Comparison of ENCODE assay signal across 8 mouse cellular contexts in the genomic region with DNA sequence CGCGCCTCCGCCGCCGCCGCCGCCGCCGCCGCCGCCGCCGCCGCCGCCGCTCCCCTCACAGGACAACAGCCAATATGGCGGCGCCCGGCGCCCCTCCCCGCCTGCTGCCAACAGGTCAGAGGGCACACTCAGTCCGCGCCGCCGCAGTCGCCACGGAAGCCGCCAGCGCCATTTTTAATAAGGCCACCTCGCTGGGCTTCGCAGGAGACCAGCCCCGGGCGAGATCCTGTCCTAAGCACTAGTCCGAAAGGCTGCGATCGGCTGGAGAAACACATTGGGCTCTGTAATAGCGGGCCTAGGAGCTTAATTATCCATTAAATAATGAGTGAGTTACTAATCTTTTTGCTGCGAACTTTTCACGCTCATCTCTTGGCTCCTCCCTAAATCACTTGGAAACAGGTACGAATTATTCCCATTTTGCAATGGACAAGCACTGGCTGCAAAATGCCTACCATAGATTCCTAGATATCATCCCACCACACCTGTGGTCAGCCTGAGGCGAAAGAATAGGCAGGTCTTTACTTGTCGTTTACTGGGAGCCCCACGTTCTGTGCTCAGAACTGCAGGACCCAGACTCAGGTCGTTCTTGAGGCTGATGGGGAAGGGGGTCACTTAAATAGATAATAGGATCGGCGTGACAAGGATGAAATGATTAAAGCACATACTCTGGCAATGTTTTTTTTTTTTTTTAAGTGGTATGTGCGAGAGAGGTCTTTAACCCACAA. TPM values are rescaled to one million over a fixed set of nuclear protein-coding genes. Genes with fewer than 3 reads are reported as not detected.
DNase-seq lines count a peak whose midpoint lies in the region; ATAC-seq and TF ChIP-seq lines count a peak whose summit lies in the region.

Gene Fam193b, minus strand, starts transcription at position 94 of the 725 bp plus-strand sequence.

- TF ChIP-seq POLR2A in heart, adult 2 months (IDR thresholded peaks at IDR 0.05; ENCODE audit: insufficient read depth, low read depth, low read length): peak; percentile 76

- peaks cover 6% of the 10 kb centered on the region for H3K79me2 ChIP-seq in heart, adult 2 months (replicated peaks; ENCODE audit: control insufficient read depth, insufficient read depth, low read length)

- WGBS in embryonic facial prominence, embryonic 13.5 days: 1% methylated on average over 46 of the region's 47 CpGs
- 2% methylated on average over 29 of the region's 47 CpGs for WGBS in heart, adult 2 months
- WGBS in limb, embryonic 13.5 days: 3% methylated on average over 30 of the region's 47 CpGs
- 2% methylated on average over 28 of the region's 47 CpGs for WGBS in midbrain, embryonic 16.5 days

- H3K9ac ChIP-seq in embryonic facial prominence, embryonic 13.5 days: peak within 1 kb of the TSS; percentile 98
- H3K9ac ChIP-seq in heart, adult 2 months (ENCODE audit: low read depth, low read length): peak within 1 kb of the TSS; percentile 91
- peak within 1 kb of the TSS; percentile 98 for H3K9ac ChIP-seq in limb, embryonic 13.5 days
- H3K9ac ChIP-seq in midbrain, embryonic 16.5 days (ENCODE audit: low read depth, low read length): peak within 1 kb of the TSS; percentile 80

- peak within 1 kb of the TSS; percentile 98 for H3K4me3 ChIP-seq in embryonic facial prominence, embryonic 13.5 days
- H3K4me3 ChIP-seq in heart, adult 2 months: peak within 1 kb of the TSS; percentile 67
- H3K4me3 ChIP-seq in limb, embryonic 13.5 days: peak within 1 kb of the TSS; percentile 97
- H3K4me3 ChIP-seq in midbrain, embryonic 16.5 days (ENCODE audit: low read depth, low read length): peak within 1 kb of the TSS; percentile 77

- no peaks in the 10 kb centered on the region for H3K27me3 ChIP-seq in embryonic facial prominence, embryonic 13.5 days
- H3K27me3 ChIP-seq in heart, adult 2 months (ENCODE audit: control insufficient read depth, insufficient read depth, low read length): no peaks in the 10 kb centered on the region
- no peaks in the 10 kb centered on the region for H3K27me3 ChIP-seq in limb, embryonic 13.5 days
- H3K27me3 ChIP-seq in midbrain, embryonic 16.5 days (ENCODE audit: control insufficient read depth, insufficient read depth, low read depth, low read length): no peaks in the 10 kb centered on the region

- ATAC-seq in embryonic facial prominence, embryonic 13.5 days (ENCODE audit: insufficient number of reproducible peaks, insufficient read depth, low FRiP score, low TSS enrichment, low read depth): peak; percentile 75
- ATAC-seq in limb, embryonic 13.5 days (ENCODE audit: low FRiP score, low read depth): peak; percentile 91
- ATAC-seq in midbrain, embryonic 16.5 days: peak; percentile 90

- intact Hi-C loops in heart, adult 2 months (cut with DNase I): loop anchor here (1.0 to 2.0 kb wide), 4 partner anchors 21 to 64 kb away; partner anchors contain the start of genes Caml, Ddx41 and Ddx46

- no peak for TF ChIP-seq CTCF in heart, adult 2 months (IDR thresholded peaks at IDR 0.05)

- no peak for TF ChIP-seq EP300 in heart, adult 2 months (IDR thresholded peaks at IDR 0.05; ENCODE audit: insufficient read depth, low read depth, low read length)

- H3K9me3 ChIP-seq in embryonic facial prominence, embryonic 13.5 days: no peaks in the 10 kb centered on the region
- peaks cover 6% of the 10 kb centered on the region for H3K9me3 ChIP-seq in limb, embryonic 13.5 days
- no peaks in the 10 kb centered on the region for H3K9me3 ChIP-seq in midbrain, embryonic 16.5 days (replicated peaks; ENCODE audit: control insufficient read depth, low read length, poor library complexity, severe bottlenecking)

- DNase-seq in 3134 (ENCODE audit: extremely low read depth, insufficient read length, low spot score): peak; percentile 88
- peak; percentile 97 to 98 for DNase-seq in adrenal gland, postnatal 36 days
- peak; percentile 95 to 98 for DNase-seq in heart, adult 2 months
- DNase-seq in kidney, adult 8-10 months: peak; percentile 93 to 95
- DNase-seq in spleen, postnatal 10 days (ENCODE audit: low spot score in 2 of 2): peak; percentile 97

- H3K4me1 ChIP-seq in embryonic facial prominence, embryonic 13.5 days: peaks cover 17% of the 10 kb centered on the region
- peaks cover 5% of the 10 kb centered on the region for H3K4me1 ChIP-seq in heart, adult 2 months (ENCODE audit: control insufficient read depth, insufficient read depth, low read length)
- peaks cover 18% of the 10 kb centered on the region for H3K4me1 ChIP-seq in limb, embryonic 13.5 days
- H3K4me1 ChIP-seq in midbrain, embryonic 16.5 days (ENCODE audit: control insufficient read depth, insufficient read depth, low read length): peaks cover 18% of the 10 kb centered on the region

- peak within 1 kb of the TSS; percentile 91 for H3K27ac ChIP-seq in embryonic facial prominence, embryonic 13.5 days
- peak within 1 kb of the TSS; percentile 85 for H3K27ac ChIP-seq in heart, adult 2 months
- peak within 1 kb of the TSS; percentile 90 for H3K27ac ChIP-seq in limb, embryonic 13.5 days
- peak within 1 kb of the TSS; percentile 93 for H3K27ac ChIP-seq in midbrain, embryonic 16.5 days (ENCODE audit: low read length)

- peaks cover 16% of the 10 kb centered on the region for H3K36me3 ChIP-seq in embryonic facial prominence, embryonic 13.5 days
- H3K36me3 ChIP-seq in heart, adult 2 months (ENCODE audit: control insufficient read depth, insufficient read depth, low read length): no peaks in the 10 kb centered on the region
- peaks cover 19% of the 10 kb centered on the region for H3K36me3 ChIP-seq in limb, embryonic 13.5 days
- no peaks in the 10 kb centered on the region for H3K36me3 ChIP-seq in midbrain, embryonic 16.5 days (ENCODE audit: control insufficient read depth, insufficient read depth, low read length)

- H3K4me2 ChIP-seq in embryonic facial prominence, embryonic 13.5 days: peak within 1 kb of the TSS; percentile 98
- peak within 1 kb of the TSS; percentile 97 for H3K4me2 ChIP-seq in limb, embryonic 13.5 days (replicated peaks)
- H3K4me2 ChIP-seq in midbrain, embryonic 16.5 days (ENCODE audit: low read length): peak within 1 kb of the TSS; percentile 95

RNA-seq across cellular contexts. Expression of gene Fam193b, which starts in this region (rescaled TPM):
- 10 to 100 TPM; 32.3 to 40.4 TPM for total RNA-seq in adrenal gland, postnatal 36 days (2021)
- 47.4 and 49.9 TPM in 2 replicates for polyA plus RNA-seq in embryonic facial prominence, embryonic 13.5 days (2015; fragmentation: Nextera tagmentation; extraction: Ambion mirVana)
- total RNA-seq in heart, adult 2 months (2021): 10 to 100 TPM; 11.2 to 13.0 TPM
- 43.9 and 46.1 TPM in 2 replicates for polyA plus RNA-seq in heart, adult 2 months (2012; rRNA removed)
- 50.7 and 52.8 TPM in 2 replicates for polyA plus RNA-seq in limb, embryonic 13.5 days (2015; fragmentation: Nextera tagmentation; extraction: Ambion mirVana)
- polyA plus RNA-seq in midbrain, embryonic 16.5 days (2015; fragmentation: Nextera tagmentation; extraction: Ambion mirVana): 48.3 and 56.3 TPM in 2 replicates

Comparison
In these comparisons a context has a peak if more than half of its experiments do, and no peak if none do; other contexts are left out.
1. Peak in every context shown above with its lines: DNase-seq, ATAC-seq, H3K4me3 ChIP-seq and H3K27ac ChIP-seq.